Mouse (Mus musculus): ENCODE data around the gene Rtn4rl2.

DNA sequence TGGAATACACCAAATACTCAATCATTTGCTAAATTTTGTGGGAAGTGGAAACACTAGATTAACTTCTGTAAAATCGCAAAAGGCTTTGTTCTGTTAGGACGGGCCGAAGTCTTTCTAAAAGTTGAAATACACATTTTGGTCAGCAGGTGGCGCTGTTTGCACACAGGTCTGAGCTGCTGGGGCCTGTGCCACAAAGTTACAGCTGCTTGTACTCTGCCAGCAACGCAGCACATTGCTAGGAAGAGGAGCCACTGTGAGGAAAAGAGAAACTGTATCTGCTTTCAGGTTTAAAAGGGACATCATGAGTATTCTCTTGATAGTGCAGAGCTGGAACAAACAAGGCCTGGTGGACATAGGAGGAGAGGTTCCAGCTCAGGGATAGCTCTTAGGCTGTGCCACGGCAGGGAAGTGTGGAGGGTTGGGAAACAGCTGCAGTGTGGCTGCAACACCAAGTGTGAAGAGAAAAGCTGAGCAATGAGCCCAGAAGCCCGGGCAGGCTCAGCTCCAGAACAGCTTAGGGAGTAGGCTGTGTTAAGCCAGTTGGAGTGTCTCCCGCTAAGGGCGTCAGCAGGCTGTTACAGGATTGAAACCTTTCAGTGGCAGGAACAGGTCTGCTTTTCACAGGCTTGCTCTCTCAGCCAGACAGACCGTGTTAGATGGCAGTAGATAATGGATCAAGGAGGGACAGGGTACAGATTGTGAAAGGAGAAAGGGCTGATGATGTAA, 54.7 kb downstream of the Rtn4rl2 start:
- TF ChIP-seq CTCF (IDR thresholded peaks at IDR 0.05) (peak; percentile 96; the same call in 1 of the 2 replicates), POLR2A (IDR thresholded peaks at IDR 0.05; ENCODE audit: insufficient read depth, low read depth, low read length) (no peak; the same call in 1 of the 2 replicates)

Data from heart, adult 2 months (tissue).